Comparison of ENCODE assay signal across 8 mouse cellular contexts in the genomic region with DNA sequence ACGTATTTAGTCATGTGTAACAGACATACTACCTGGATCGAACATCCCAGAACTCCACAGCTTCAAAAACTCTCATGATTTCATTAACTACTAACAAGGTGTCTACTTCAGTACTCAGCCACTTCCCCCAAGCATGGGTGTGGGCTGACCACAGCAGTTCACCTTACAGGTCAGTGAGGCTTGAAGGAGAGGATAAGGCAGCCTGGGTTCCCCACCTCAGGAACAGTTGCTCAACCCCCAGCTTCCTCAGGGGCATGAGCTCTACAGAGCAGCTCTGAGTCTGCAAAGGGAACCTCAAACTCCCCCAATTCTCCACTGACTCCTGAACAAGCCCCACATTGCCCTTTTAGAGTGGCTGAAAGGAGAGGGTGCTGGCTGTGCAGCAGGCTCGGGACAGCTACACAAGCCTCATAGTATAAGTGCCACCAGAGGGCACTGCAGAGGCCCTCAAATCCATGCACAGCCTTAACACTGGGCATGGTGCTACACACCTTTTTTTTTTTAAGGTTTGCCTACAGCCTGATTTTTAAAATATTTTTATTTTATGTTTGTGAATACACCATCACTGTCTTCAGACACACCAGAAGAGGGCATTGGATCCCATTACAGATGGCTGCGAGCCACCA.
A peak's percentile ranks its signal among the peaks of the same experiment; 100 is the strongest.
DNase-seq lines count a peak whose midpoint lies in the region; ATAC-seq lines count a peak whose summit lies in the region.

No protein-coding gene starts in this region.

- DNase-seq in frontal cortex, postnatal 36 days (ENCODE audit: low spot score in 2 of 2): no peak
- DNase-seq in B cell, adult 2 months: peak; percentile 54 to 56
- DNase-seq in brain, adult 2 months (ENCODE audit: low read depth, low spot score): peak; percentile 72
- peak; percentile 46 to 52 for DNase-seq in kidney, adult 8-10 months
- DNase-seq in lung, postnatal 36 days: peak; percentile 71
- no peak for DNase-seq in ovary, postnatal 36 days (ENCODE audit: low spot score)
- DNase-seq in ovary, adult 18-20 months (ENCODE audit: low spot score): no peak

- peak; percentile 39; the same call in 1 of the 2 replicates for ATAC-seq in frontal cortex, adult (ENCODE audit: low TSS enrichment)

Comparison
In these comparisons a context has a peak if more than half of its experiments do, and no peak if none do; other contexts are left out.
1. DNase-seq: peak in B cell, adult 2 months (2 of 2), brain, adult 2 months (single experiment), kidney, adult 8-10 months (2 of 2) and lung, postnatal 36 days (single experiment); none in frontal cortex, postnatal 36 days (0 of 2), ovary, postnatal 36 days (single experiment) and ovary, adult 18-20 months (single experiment).